Comparison of ENCODE assay signal across 29 mouse cellular contexts in genomic region chr3:89193351-89193750, GRCm38 (mm10). TPM values are rescaled to one million over a fixed set of nuclear protein-coding genes. Genes with fewer than 3 reads are reported as not detected.
DNase-seq lines count a peak whose midpoint lies in the region; ATAC-seq and TF ChIP-seq lines count a peak whose summit lies in the region.
"Had no signal": no experiment of that assay in that cellular context is flagged by ENCODE, and none has a peak within 500 bp of the region (broad histone marks: within the 10 kb centered on the region; RNA-seq: fewer than 3 reads in every experiment).

No protein-coding gene starts in this region.

- H3K79me2 ChIP-seq in CH12.LX (replicated peaks; ENCODE audit: control insufficient read depth, extremely low read depth, insufficient read depth, poor library complexity, severe bottlenecking) = no peaks in the 10 kb centered on the region

- in situ Hi-C loops in CH12.LX (cut with MboI; ENCODE audit: low pct_ligation_motif_present, low pct_unique_long_range_greater_than_20kb, low sequenced_read_pairs) = no loop called here

- WGBS in intestine, postnatal 0 days = 68% methylated on average over 1 of the region's 1 CpGs
- WGBS in intestine, embryonic 15.5 days = 71% methylated on average over 1 of the region's 1 CpGs
- WGBS in lung, postnatal 0 days = 76% methylated on average over 1 of the region's 1 CpGs

- TF ChIP-seq RAD21 in CH12.LX (IDR thresholded peaks at IDR 0.05; ENCODE audit: low read depth, low read length) = no peak; the same call in none of the 2 replicates

- dilution Hi-C loops in CH12.LX (cut with MboI; ENCODE audit: extremely low pct_ligation_motif_present, extremely low pct_unique_long_range_greater_than_20kb, low sequenced_read_pairs) = no loop called here

- DNase-seq in lung, postnatal 0 days (ENCODE audit: low spot score) = no peak
- DNase-seq in lung, postnatal 36 days = no peak
- DNase-seq in CH12.LX (ENCODE audit: extremely low read depth) = peak; percentile 24
- DNase-seq in right cerebral cortex, postnatal 10 days (ENCODE audit: low spot score in 2 of 2) = no peak
- DNase-seq: adrenal gland, postnatal 14 days; cerebellum, adult 11 months; cerebellum, adult 9-10 months; embryo, embryonic 11 days; gastrocnemius, adult 2 months; gastrocnemius, postnatal 36 days; heart, adult 18-20 months; heart, postnatal 36 days; layer of hippocampus, postnatal 36 days; lung, postnatal 14 days; right cerebral cortex, postnatal 14 days had no signal

- no peaks in the 10 kb centered on the region for H3K9me3 ChIP-seq in intestine, postnatal 0 days (ENCODE audit: control insufficient read depth)
- H3K9me3 ChIP-seq in intestine, embryonic 15.5 days = no peaks in the 10 kb centered on the region
- no peaks in the 10 kb centered on the region for H3K9me3 ChIP-seq in lung, postnatal 0 days (ENCODE audit: low read length)
- no peaks in the 10 kb centered on the region for H3K9me3 ChIP-seq in CH12.LX (replicated peaks; ENCODE audit: low read length)
- H3K9me3 ChIP-seq: embryonic facial prominence, embryonic 12.5 days; G1E; hindbrain, embryonic 13.5 days; limb, embryonic 10.5 days; limb, embryonic 15.5 days; neural tube, embryonic 13.5 days; stomach, embryonic 15.5 days had no signal

- no peak overlapping the region for H3K4me2 ChIP-seq in intestine, postnatal 0 days (replicated peaks; ENCODE audit: low read depth)
- H3K4me2 ChIP-seq in intestine, embryonic 15.5 days (replicated peaks) = no peak overlapping the region
- no peak overlapping the region for H3K4me2 ChIP-seq in lung, postnatal 0 days (replicated peaks; ENCODE audit: low read depth, low read length)
- H3K4me2 ChIP-seq in CH12.LX (ENCODE audit: insufficient read depth, low read depth, poor library complexity, severe bottlenecking) = no peak overlapping the region
- H3K4me2 ChIP-seq: embryonic facial prominence, embryonic 12.5 days; heart, embryonic 11.5 days; hindbrain, embryonic 13.5 days; limb, embryonic 15.5 days; midbrain, embryonic 11.5 days; neural tube, embryonic 13.5 days; stomach, embryonic 15.5 days had no signal

- no peaks in the 10 kb centered on the region for H3K27me3 ChIP-seq in intestine, postnatal 0 days (replicated peaks; ENCODE audit: control insufficient read depth, insufficient read depth, low read length)
- no peaks in the 10 kb centered on the region for H3K27me3 ChIP-seq in intestine, embryonic 15.5 days (replicated peaks)
- no peaks in the 10 kb centered on the region for H3K27me3 ChIP-seq in lung, postnatal 0 days (replicated peaks; ENCODE audit: insufficient read depth, low read length)
- no peaks in the 10 kb centered on the region for H3K27me3 ChIP-seq in CH12.LX (replicated peaks)
- H3K27me3 ChIP-seq: embryonic facial prominence, embryonic 12.5 days; limb, embryonic 15.5 days; neural tube, embryonic 13.5 days; Patski; stomach, embryonic 15.5 days had no signal

- TF ChIP-seq EP300 in lung, postnatal 0 days (IDR thresholded peaks at IDR 0.05) = no peak
- TF ChIP-seq EP300 in CH12.LX (IDR thresholded peaks at IDR 0.05; ENCODE audit: low read length) = no peak

- H3K9ac ChIP-seq in intestine, postnatal 0 days (ENCODE audit: low read depth, low read length) = no peak overlapping the region
- no peak overlapping the region for H3K9ac ChIP-seq in intestine, embryonic 15.5 days
- no peak overlapping the region for H3K9ac ChIP-seq in lung, postnatal 0 days (replicated peaks; ENCODE audit: low read depth)
- H3K9ac ChIP-seq in CH12.LX (ENCODE audit: insufficient read depth, low read depth) = no peak overlapping the region
- H3K9ac ChIP-seq: embryonic facial prominence, embryonic 12.5 days; hindbrain, embryonic 13.5 days; limb, embryonic 15.5 days; neural tube, embryonic 13.5 days; stomach, embryonic 15.5 days had no signal

- ATAC-seq in intestine, postnatal 0 days = no peak
- no peak for ATAC-seq in intestine, embryonic 15.5 days
- ATAC-seq in lung, postnatal 0 days = no peak
- ATAC-seq in megakaryocyte-erythroid progenitor cell, adult 5-6 weeks (replicated peaks; ENCODE audit: low FRiP score, low TSS enrichment, poor library complexity, severe bottlenecking) = no peak
- ATAC-seq: forebrain, embryonic 14.5 days; Patski had no signal

- no peak overlapping the region for H3K27ac ChIP-seq in intestine, postnatal 0 days (ENCODE audit: low read depth, low read length)
- no peak overlapping the region for H3K27ac ChIP-seq in intestine, embryonic 15.5 days
- no peak overlapping the region for H3K27ac ChIP-seq in lung, postnatal 0 days (ENCODE audit: low read length)
- H3K27ac ChIP-seq in CH12.LX (ENCODE audit: insufficient read depth, low read depth) = no peak overlapping the region
- H3K27ac ChIP-seq: embryonic facial prominence, embryonic 12.5 days; gastrocnemius, adult 2 months; hindbrain, embryonic 13.5 days; limb, embryonic 10.5 days; limb, embryonic 15.5 days; neural tube, embryonic 13.5 days; stomach, embryonic 15.5 days had no signal

- TF ChIP-seq CTCF in intestine, postnatal 0 days (IDR thresholded peaks at IDR 0.05; ENCODE audit: low read depth) = peak; percentile 41; the same call in 1 of the 2 replicates
- TF ChIP-seq CTCF in lung, postnatal 0 days (IDR thresholded peaks at IDR 0.05) = peak; percentile 44
- peak in 1 of 2 experiments; percentile 32; a peak in 2 of 4 replicates for TF ChIP-seq CTCF in CH12.LX (conservative IDR thresholded peaks at IDR 0.05 in 1 of 2, IDR thresholded peaks at IDR 0.05 in 1 of 2; ENCODE audit: low read depth in 2 of 2, low read length in 2 of 2)

- no peaks in the 10 kb centered on the region; the same call in 1 of the 2 replicates for H3K4me1 ChIP-seq in intestine, postnatal 0 days (replicated peaks; ENCODE audit: control insufficient read depth, insufficient read depth, low read length)
- peaks cover 8% of the 10 kb centered on the region; the same call in 1 of the 2 replicates for H3K4me1 ChIP-seq in intestine, embryonic 15.5 days (replicated peaks)
- H3K4me1 ChIP-seq in lung, postnatal 0 days (ENCODE audit: insufficient read depth, low read depth, low read length) = no peaks in the 10 kb centered on the region
- H3K4me1 ChIP-seq in CH12.LX (ENCODE audit: control insufficient read depth in 1 of 2, insufficient read depth in 2 of 2) = peaks cover 0 to 12% of the 10 kb centered on the region in 2 experiments; a peak in 2 of 4 replicates

- TF ChIP-seq POLR2A in CH12.LX (IDR thresholded peaks at IDR 0.05; ENCODE audit: low read depth, low read length) = no peak

- H3K36me3 ChIP-seq in intestine, postnatal 0 days (ENCODE audit: control insufficient read depth, insufficient read depth) = no peaks in the 10 kb centered on the region
- H3K36me3 ChIP-seq in intestine, embryonic 15.5 days = no peaks in the 10 kb centered on the region
- no peaks in the 10 kb centered on the region for H3K36me3 ChIP-seq in lung, postnatal 0 days (ENCODE audit: insufficient read depth, low read length)
- peaks cover 2 to 30% of the 10 kb centered on the region in 2 experiments for H3K36me3 ChIP-seq in CH12.LX (replicated peaks in 1 of 2; ENCODE audit: control insufficient read depth in 1 of 2, insufficient read depth in 1 of 2, low read length in 1 of 2)

- no peak overlapping the region for H3K4me3 ChIP-seq in intestine, postnatal 0 days (ENCODE audit: low read depth, low read length)
- H3K4me3 ChIP-seq in intestine, embryonic 15.5 days (replicated peaks) = no peak overlapping the region
- no peak overlapping the region for H3K4me3 ChIP-seq in lung, postnatal 0 days (ENCODE audit: low read depth, low read length)
- no peak overlapping the region for H3K4me3 ChIP-seq in CH12.LX (replicated peaks in 1 of 3; ENCODE audit: low read depth in 2 of 3, low read length in 2 of 3, poor library complexity in 1 of 3)
- H3K4me3 ChIP-seq: embryonic facial prominence, embryonic 12.5 days; gastrocnemius, adult 2 months; hindbrain, embryonic 13.5 days; limb, embryonic 10.5 days; limb, embryonic 15.5 days; neural tube, embryonic 13.5 days; stomach, embryonic 15.5 days had no signal

RNA-seq across cellular contexts. Expression of gene Gba, which starts 9.4 kb away (rescaled TPM):
- polyA plus RNA-seq in intestine, postnatal 0 days (2015; fragmentation: Nextera tagmentation; extraction: Ambion mirVana) = 140 TPM in 2 replicates
- polyA plus RNA-seq in intestine, embryonic 15.5 days (2015; fragmentation: Nextera tagmentation; extraction: Ambion mirVana) = 53.5 and 53.7 TPM in 2 replicates
- 44.4 and 46.5 TPM in 2 replicates for polyA plus RNA-seq in lung, postnatal 0 days (2015; fragmentation: Nextera tagmentation; extraction: Ambion mirVana)
- total RNA-seq in CH12.LX (2012; rRNA removed) (62.5 and 64.1 TPM in 2 replicates), CH12.LX (2014; rRNA removed) (61.2 and 65.3 TPM in 2 replicates)
- polyA plus RNA-seq in CH12.LX (2012; ENCODE audit: insufficient read length, low read depth) = 59.4 and 63.6 TPM in 2 replicates
- total RNA-seq in megakaryocyte-erythroid progenitor cell, adult 5-6 weeks (2014; fragmentation: Nextera tagmentation) = 39.6 and 41.4 TPM in 2 replicates
- total RNA-seq in megakaryocyte-erythroid progenitor cell, adult 5-6 weeks (2017) = 36.5 and 44.3 TPM in 2 replicates

RNA-seq across cellular contexts. Expression of gene Fam189b, which starts 10.4 kb away (rescaled TPM):
- 4.9 and 5.9 TPM in 2 replicates for polyA plus RNA-seq in intestine, postnatal 0 days (2015; fragmentation: Nextera tagmentation; extraction: Ambion mirVana)
- 17.9 and 19.3 TPM in 2 replicates for polyA plus RNA-seq in intestine, embryonic 15.5 days (2015; fragmentation: Nextera tagmentation; extraction: Ambion mirVana)
- polyA plus RNA-seq in lung, postnatal 0 days (2015; fragmentation: Nextera tagmentation; extraction: Ambion mirVana) = 6.6 and 8.4 TPM in 2 replicates
- total RNA-seq in CH12.LX (2012; rRNA removed) = 1.6 and 2.2 TPM in 2 replicates
- total RNA-seq in CH12.LX (2014; rRNA removed) = 0.31 and 1.1 TPM in 2 replicates
- polyA plus RNA-seq in CH12.LX (2012; ENCODE audit: insufficient read length, low read depth) = 6.7 and 8.4 TPM in 2 replicates
- 28.1 and 39.1 TPM in 2 replicates for total RNA-seq in megakaryocyte-erythroid progenitor cell, adult 5-6 weeks (2014; fragmentation: Nextera tagmentation)
- 6.9 and 13.7 TPM in 2 replicates for total RNA-seq in megakaryocyte-erythroid progenitor cell, adult 5-6 weeks (2017)

RNA-seq across cellular contexts. Expression of gene Scamp3, which starts 16.1 kb away (rescaled TPM):
- polyA plus RNA-seq in intestine, postnatal 0 days (2015; fragmentation: Nextera tagmentation; extraction: Ambion mirVana) = 80.5 and 86.3 TPM in 2 replicates
- 115 and 124 TPM in 2 replicates for polyA plus RNA-seq in intestine, embryonic 15.5 days (2015; fragmentation: Nextera tagmentation; extraction: Ambion mirVana)
- 89.6 and 94.2 TPM in 2 replicates for polyA plus RNA-seq in lung, postnatal 0 days (2015; fragmentation: Nextera tagmentation; extraction: Ambion mirVana)
- total RNA-seq in CH12.LX (2012; rRNA removed) (12.5 and 17.1 TPM in 2 replicates), CH12.LX (2014; rRNA removed) (4.1 and 4.5 TPM in 2 replicates)
- 64.1 and 72.7 TPM in 2 replicates for polyA plus RNA-seq in CH12.LX (2012; ENCODE audit: insufficient read length, low read depth)
- total RNA-seq in megakaryocyte-erythroid progenitor cell, adult 5-6 weeks (2014; fragmentation: Nextera tagmentation) = 86.7 and 129 TPM in 2 replicates
- total RNA-seq in megakaryocyte-erythroid progenitor cell, adult 5-6 weeks (2017) = 32.8 and 34.8 TPM in 2 replicates

RNA-seq across cellular contexts. Expression of gene Thbs3, which starts 21.6 kb away (rescaled TPM):
- 15.2 and 17.2 TPM in 2 replicates for polyA plus RNA-seq in intestine, postnatal 0 days (2015; fragmentation: Nextera tagmentation; extraction: Ambion mirVana)
- polyA plus RNA-seq in intestine, embryonic 15.5 days (2015; fragmentation: Nextera tagmentation; extraction: Ambion mirVana) = 20.4 and 23.0 TPM in 2 replicates
- polyA plus RNA-seq in lung, postnatal 0 days (2015; fragmentation: Nextera tagmentation; extraction: Ambion mirVana) = 77.3 and 77.7 TPM in 2 replicates
- total RNA-seq in CH12.LX (2012; rRNA removed) (6.1 and 10.1 TPM in 2 replicates), CH12.LX (2014; rRNA removed) (4.2 and 5.7 TPM in 2 replicates)
- 4.3 and 4.6 TPM in 2 replicates for polyA plus RNA-seq in CH12.LX (2012; ENCODE audit: insufficient read length, low read depth)
- total RNA-seq in megakaryocyte-erythroid progenitor cell, adult 5-6 weeks (2014; fragmentation: Nextera tagmentation) = 4.0 TPM in 1 of 2 replicates, not detected in the other
- 0.57 and 1.7 TPM in 2 replicates for total RNA-seq in megakaryocyte-erythroid progenitor cell, adult 5-6 weeks (2017)

RNA-seq across cellular contexts. Expression of gene Clk2, which starts 28.8 kb away (rescaled TPM):
- polyA plus RNA-seq in intestine, postnatal 0 days (2015; fragmentation: Nextera tagmentation; extraction: Ambion mirVana) = 8.5 and 8.6 TPM in 2 replicates
- 21.2 and 25.4 TPM in 2 replicates for polyA plus RNA-seq in intestine, embryonic 15.5 days (2015; fragmentation: Nextera tagmentation; extraction: Ambion mirVana)
- 16.2 and 17.7 TPM in 2 replicates for polyA plus RNA-seq in lung, postnatal 0 days (2015; fragmentation: Nextera tagmentation; extraction: Ambion mirVana)
- total RNA-seq in CH12.LX (2012; rRNA removed) (29.9 and 31.2 TPM in 2 replicates), CH12.LX (2014; rRNA removed) (18.8 and 19.7 TPM in 2 replicates)
- 72.0 and 77.2 TPM in 2 replicates for polyA plus RNA-seq in CH12.LX (2012; ENCODE audit: insufficient read length, low read depth)
- total RNA-seq in megakaryocyte-erythroid progenitor cell, adult 5-6 weeks (2014; fragmentation: Nextera tagmentation) = 72.3 and 88.0 TPM in 2 replicates
- 46.6 and 69.3 TPM in 2 replicates for total RNA-seq in megakaryocyte-erythroid progenitor cell, adult 5-6 weeks (2017)
